Mouse (Mus musculus) ES-E14 (cell line): ENCODE data around the gene Hpd. TPM values are rescaled to one million over a fixed set of nuclear protein-coding genes. Genes with fewer than 3 reads are reported as not detected.
A peak's percentile ranks its signal among the peaks of the same experiment; 100 is the strongest.

Source experiments
- DNase-seq: peaks from one replicate; pipeline ENCODE4 v3.0.0-alpha.2; 2013; ENCODE audit warnings: low read depth, low spot score
- H3K27ac ChIP-seq: 2 replicates; pipeline ENCODE4 v1.5.1; 2012; ENCODE audit warnings: low read depth, mild to moderate bottlenecking, low read length, moderate library complexity, mixed read lengths; ENCODE audit not compliant: poor library complexity, insufficient read depth, severe bottlenecking
- H3K36me3 ChIP-seq: 2 replicates; pipeline ENCODE4 v1.6.1; 2012; ENCODE audit warnings: mild to moderate bottlenecking, low read length, moderate library complexity, mixed read lengths; ENCODE audit not compliant: control insufficient read depth, poor library complexity, insufficient read depth, severe bottlenecking
- H3K4me1 ChIP-seq, 2 experiments: fragments of 150-350 bp in 1 of 2; sonication (generic) in 1 of 2; 2 replicates each; pipeline ENCODE4 v1.6.1; 2012; ENCODE audit warnings: low read length in 2 of 2, mild to moderate bottlenecking in 1 of 2, mixed read lengths in 1 of 2; ENCODE audit not compliant: control insufficient read depth in 2 of 2, insufficient read depth in 2 of 2, poor library complexity in 1 of 2
- H3K4me3 ChIP-seq, 2 experiments: fragments of 150-350 bp in 1 of 2; sonication (generic) in 1 of 2; 2 replicates each; pipeline ENCODE4 v1.5.1; 2012; ENCODE audit warnings: low read length in 2 of 2, low read depth in 1 of 2, mild to moderate bottlenecking in 1 of 2, mixed read lengths in 1 of 2; ENCODE audit not compliant: insufficient read depth in 1 of 2, poor library complexity in 1 of 2, severe bottlenecking in 1 of 2
- H3K9ac ChIP-seq: 2 replicates; pipeline ENCODE4 v1.6.1; 2012; ENCODE audit warnings: low read depth, mild to moderate bottlenecking, low read length, mixed read lengths; ENCODE audit not compliant: poor library complexity, insufficient read depth, severe bottlenecking
- H3K9me3 ChIP-seq: fragments of 150-350 bp; sonication (generic); 2 replicates; pipeline ENCODE4 v1.6.1; 2012; ENCODE audit warnings: low read depth, mild to moderate bottlenecking, low read length; ENCODE audit not compliant: control insufficient read depth, insufficient read depth
- CHD2 ChIP-seq: IDR thresholded peaks from 2 replicates; pipeline ENCODE4 v1.6.1; 2014; ENCODE audit warnings: mild to moderate bottlenecking, low read depth, low read length, inconsistent platforms
- HCFC1 ChIP-seq: IDR thresholded peaks from 2 replicates; pipeline ENCODE4 v1.6.1; 2012; ENCODE audit warnings: low read length, inconsistent platforms, borderline replicate concordance; ENCODE audit not compliant: insufficient read depth
- MAFK ChIP-seq: IDR thresholded peaks from 2 replicates; pipeline ENCODE4 v1.6.1; 2014; ENCODE audit warnings: mild to moderate bottlenecking, low read depth, low read length, inconsistent platforms; ENCODE audit not compliant: insufficient read depth
- ZC3H11A ChIP-seq: IDR thresholded peaks from 2 replicates; pipeline ENCODE4 v1.6.1; 2012; ENCODE audit warnings: low read depth, mild to moderate bottlenecking, inconsistent platforms, low read length, borderline replicate concordance
- ZNF384 ChIP-seq: IDR thresholded peaks from 2 replicates; pipeline ENCODE4 v1.6.1; 2012; ENCODE audit warnings: low read depth, low read length, inconsistent platforms
- in situ Hi-C, 2 experiments: fragments of 600-800 bp; cut with MboI; formaldehyde crosslinking; loops; one replicate each; pipeline ENCODE4 v1.15.1; 2025; ENCODE audit warnings: low sequenced_read_pairs in 2 of 2, inconsistent platforms in 1 of 2; ENCODE audit not compliant: unreplicated experiment in 2 of 2
- total RNA-seq: library from RNA; depleted of rRNA; stranded (reverse); fragments of 300-350 nt; gene quantifications from 2 replicates; pipeline ENCODE4 v1.2.3, GENCODE M21; 2012

The Hpd gene
- total RNA-seq, 1 experiment, result not detected

GRCm38 (mm10) chr5:123159866-123160265 lies 22.7 kb downstream of the Hpd start:
- TF ChIP-seq HCFC1, result no peak
- no peak for TF ChIP-seq MAFK
- TF ChIP-seq ZNF384, result no peak
- no peak for TF ChIP-seq ZC3H11A
- TF ChIP-seq CHD2, result no peak
- H3K27ac ChIP-seq, result no peak overlapping the region
- no peak overlapping the region for H3K4me3 ChIP-seq
- H3K4me1 ChIP-seq, result peaks cover 0 to 41% of the 10 kb centered on the region in 2 experiments; a peak in 2 of 4 replicates
- no peak overlapping the region for H3K9ac ChIP-seq
- peaks cover 68% of the 10 kb centered on the region for H3K36me3 ChIP-seq
- DNase-seq, result no peak
- no peaks in the 10 kb centered on the region for H3K9me3 ChIP-seq
- in situ Hi-C loops, result no loop called here

GRCm38 (mm10) chr5:123159446-123159845 lies 23.1 kb downstream of the Hpd start:
- no peak for DNase-seq
- TF ChIP-seq ZNF384 (no peak), HCFC1 (no peak), ZC3H11A (no peak), MAFK (no peak), CHD2 (no peak)
- Histone ChIP-seq H3K4me1 (peaks cover 0 to 41% of the 10 kb centered on the region in 2 experiments; a peak in 2 of 4 replicates), H3K27ac (no peak overlapping the region), H3K4me3 (no peak overlapping the region), H3K9me3 (no peaks in the 10 kb centered on the region), H3K9ac (no peak overlapping the region), H3K36me3 (peaks cover 68% of the 10 kb centered on the region)
- in situ Hi-C loops, result no loop called here

GRCm38 (mm10) chr5:123157972-123158371 lies 24.6 kb downstream of the Hpd start:
- H3K4me3 ChIP-seq, result peak overlapping the region in 1 of 2 experiments; percentile 45; a peak in 2 of 4 replicates
- H3K36me3 ChIP-seq, result peaks cover 59% of the 10 kb centered on the region
- DNase-seq, result peak; percentile 94
- in situ Hi-C loops, result no loop called here
- peak overlapping the region; percentile 27; the same call in 1 of the 2 replicates for H3K9ac ChIP-seq
- no peaks in the 10 kb centered on the region for H3K9me3 ChIP-seq
- peak overlapping the region; percentile 6; the same call in 1 of the 2 replicates for H3K27ac ChIP-seq
- peaks cover 0 to 40% of the 10 kb centered on the region in 2 experiments; a peak in 2 of 4 replicates for H3K4me1 ChIP-seq
- no peak for TF ChIP-seq HCFC1
- peak; percentile 65; the same call in 1 of the 2 replicates for TF ChIP-seq CHD2
- TF ChIP-seq MAFK, result peak; percentile 67

- in situ Hi-C loops, result no loop called here
- Histone ChIP-seq H3K36me3 (peaks cover 66% of the 10 kb centered on the region), H3K4me1 (peaks cover 0 to 48% of the 10 kb centered on the region in 2 experiments; a peak in 2 of 4 replicates), H3K4me3 (peak overlapping the region in 1 of 2 experiments; percentile 45; a peak in 2 of 4 replicates), H3K9ac (no peak overlapping the region; the same call in 1 of the 2 replicates), H3K27ac (no peak overlapping the region), H3K9me3 (no peaks in the 10 kb centered on the region)
- TF ChIP-seq HCFC1 (no peak), CHD2 (no peak), ZC3H11A (no peak), ZNF384 (no peak), MAFK (no peak)
- DNase-seq, result no peak
These were observed 25.8 kb downstream of the Hpd start for GRCm38 (mm10) chr5:123156763-123157162.

GRCm38 (mm10) chr5:123155425-123155824 lies 27.1 kb downstream of the Hpd start:
- Histone ChIP-seq H3K4me3 (no peak overlapping the region), H3K9me3 (no peaks in the 10 kb centered on the region), H3K27ac (no peak overlapping the region), H3K4me1 (peaks cover 2 to 43% of the 10 kb centered on the region in 2 experiments; a peak in 2 of 4 replicates), H3K36me3 (peaks cover 58% of the 10 kb centered on the region), H3K9ac (no peak overlapping the region)
- in situ Hi-C loops, result no loop called here
- DNase-seq, result no peak
- TF ChIP-seq HCFC1 (no peak), CHD2 (no peak), ZNF384 (no peak), MAFK (0 out of 2 replicates have a peak, but pooled peaks have one; percentile 25), ZC3H11A (peak; percentile 40; the same call in 1 of the 2 replicates)
